Mouse (Mus musculus) C2C12 (cell line): Measurements from ENCODE around the gene Gramd1b.

Experiments
- CTCF ChIP-seq: IDR thresholded peaks from one replicate; pipeline ENCODE4 v1.5.1; 2011; ENCODE audit not compliant: control insufficient read depth, insufficient read depth, insufficient read length
- USF1 ChIP-seq: IDR thresholded peaks from one replicate; pipeline ENCODE4 v1.6.1; 2011; ENCODE audit warnings: low read depth, mild to moderate bottlenecking, control low read depth, moderate library complexity

DNA sequence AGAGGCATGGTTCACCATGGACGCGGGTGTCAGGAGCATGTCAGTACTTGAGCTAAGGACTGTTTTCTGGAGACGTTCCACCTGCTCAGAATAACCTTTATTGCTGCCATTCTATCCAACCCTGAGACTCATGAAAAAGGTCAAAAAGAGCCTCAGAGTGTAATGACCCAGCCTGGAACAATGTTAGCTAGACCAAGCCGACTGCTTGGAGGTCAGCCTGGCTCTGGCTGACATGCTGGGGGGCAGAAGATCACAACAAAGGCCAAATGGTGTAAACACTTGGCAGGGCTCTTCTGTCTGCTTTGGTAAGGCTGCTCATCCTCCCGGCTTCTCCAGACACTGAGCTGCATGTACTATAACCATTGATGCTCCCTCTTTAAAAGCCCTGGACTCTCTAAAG, 88.4 kb downstream of the Gramd1b start:
- no peak for TF ChIP-seq CTCF
- no peak for TF ChIP-seq USF1
